Mouse (Mus musculus) kidney, adult 2 months (tissue): ENCODE measurements around the gene Pde1a.

Experiments used
- CTCF ChIP-seq: fragments of 200-500 bp; conservative IDR thresholded peaks from 2 replicates; pipeline ENCODE4 v1.5.1; 2011; ENCODE audit warnings: low read depth, mild to moderate bottlenecking, control low read depth, low read length, moderate library complexity, mixed read lengths; ENCODE audit not compliant: insufficient read depth, insufficient read length
- POLR2A ChIP-seq: fragments of 200-500 bp; IDR thresholded peaks from one replicate; pipeline ENCODE4 v1.6.1; 2011; ENCODE audit warnings: low read depth, low read length, control low read depth

GRCm38 (mm10) chr2:80025038-80025437 is 104.2 kb downstream of the Pde1a start:
- no peak for TF ChIP-seq CTCF
- no peak for TF ChIP-seq POLR2A
